8 mouse cellular contexts compared by ENCODE assay signal in the genomic region with DNA sequence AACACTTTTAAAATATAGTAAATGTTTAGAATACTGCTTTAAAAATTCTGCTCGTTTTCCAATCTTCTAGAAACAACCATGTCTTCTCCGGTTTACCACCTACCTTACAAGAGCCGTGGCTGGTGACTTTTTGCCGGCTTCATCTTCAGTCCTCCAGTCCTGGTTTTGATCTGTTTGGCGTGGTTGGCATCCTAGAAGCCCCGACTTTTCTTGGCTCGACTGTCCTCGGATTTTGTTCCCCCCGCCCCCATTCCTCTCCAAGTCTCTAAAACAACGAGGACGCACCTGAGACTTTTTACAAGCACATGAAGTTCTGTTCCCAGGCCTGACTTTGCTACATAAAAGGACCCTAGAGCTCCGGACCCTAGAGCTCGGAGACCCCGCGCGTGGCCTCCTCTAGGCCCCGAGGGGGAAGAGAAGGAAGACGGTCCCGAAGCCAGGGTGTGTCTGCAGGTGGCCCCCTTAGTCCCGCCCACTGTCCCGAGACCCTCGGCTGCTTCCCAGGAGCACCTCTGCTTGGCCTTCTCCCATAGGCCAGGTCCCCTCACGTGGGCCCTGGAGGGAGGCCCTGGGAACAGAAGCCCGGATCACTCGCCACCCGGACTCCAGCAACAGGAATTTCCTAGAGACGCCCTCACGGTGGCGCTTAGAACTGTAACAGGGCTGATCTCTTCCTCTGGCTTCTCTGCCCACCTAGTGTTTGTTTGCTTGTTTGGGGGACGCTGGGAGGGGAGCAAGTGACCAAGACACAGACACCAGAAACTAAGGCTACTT.
DNase-seq lines count a peak whose midpoint lies in the region; TF ChIP-seq lines count a peak whose summit lies in the region.

No protein-coding gene starts in this region.

- no peaks in the 10 kb centered on the region for H3K4me1 ChIP-seq in cerebellum, adult 2 months (ENCODE audit: control insufficient read depth, insufficient read depth, low read length)
- H3K4me1 ChIP-seq in lung, adult 2 months (ENCODE audit: control insufficient read depth, insufficient read depth, low read length), result no peaks in the 10 kb centered on the region; the same call in 1 of the 2 replicates
- H3K4me1 ChIP-seq in olfactory bulb, adult 2 months (ENCODE audit: control insufficient read depth, insufficient read depth, low read length), result no peaks in the 10 kb centered on the region

- TF ChIP-seq POLR2A in cerebellum, adult 2 months (IDR thresholded peaks at IDR 0.05; ENCODE audit: borderline replicate concordance, insufficient read depth, low read length), result peak; percentile 37; the same call in 1 of the 2 replicates
- 0 out of 2 replicates have a peak, but pooled peaks have one; percentile 22 for TF ChIP-seq POLR2A in lung, adult 2 months (IDR thresholded peaks at IDR 0.05; ENCODE audit: borderline replicate concordance, extremely low read depth, low read depth, low read length)
- TF ChIP-seq POLR2A in olfactory bulb, adult 2 months (IDR thresholded peaks at IDR 0.05; ENCODE audit: insufficient read depth, low read depth, low read length), result 0 out of 2 replicates have a peak, but pooled peaks have one; percentile 21

- H3K4me3 ChIP-seq in cerebellum, adult 2 months (replicated peaks; ENCODE audit: insufficient read depth, low read depth, low read length), result peak overlapping the region; percentile 58
- H3K4me3 ChIP-seq in layer of hippocampus, adult 2 months, result peak overlapping the region; percentile 64
- H3K4me3 ChIP-seq in lung, adult 2 months (replicated peaks; ENCODE audit: extremely low read depth, low read depth, low read length), result peak overlapping the region; percentile 82
- peak overlapping the region; percentile 64 for H3K4me3 ChIP-seq in olfactory bulb, adult 2 months (ENCODE audit: insufficient read depth, low read depth, low read length)

- intact Hi-C loops in heart, postnatal 36 days (cut with DNase I), result loop anchor here (5.0 kb wide), 1 partner anchor 382 kb away; a partner anchor contains a TSS

- no peak overlapping the region for H3K27ac ChIP-seq in cerebellum, adult 2 months (ENCODE audit: insufficient read depth, low read length)
- H3K27ac ChIP-seq in layer of hippocampus, adult 2 months, result peak overlapping the region; percentile 83
- no peak overlapping the region; the same call in 1 of the 2 replicates for H3K27ac ChIP-seq in olfactory bulb, adult 2 months (ENCODE audit: insufficient read depth, low read depth, low read length)

- 3% methylated on average over 30 of the region's 30 CpGs for WGBS in cerebellum, adult 2 months
- 22% methylated on average over 30 of the region's 30 CpGs for WGBS in lung, adult 2 months
- 16% methylated on average over 30 of the region's 30 CpGs for WGBS in olfactory bulb, adult 2 months

- TF ChIP-seq CTCF in cerebellum, adult 2 months (IDR thresholded peaks at IDR 0.05; ENCODE audit: borderline replicate concordance, insufficient read depth, low read depth, low read length), result peak; percentile 39; the same call in 1 of the 2 replicates
- peak; percentile 70 for TF ChIP-seq CTCF in layer of hippocampus, adult 2 months (conservative IDR thresholded peaks at IDR 0.05)
- 0 out of 2 replicates have a peak, but pooled peaks have one; percentile 9 for TF ChIP-seq CTCF in lung, adult 2 months (IDR thresholded peaks at IDR 0.05; ENCODE audit: insufficient read depth, low read length)
- TF ChIP-seq CTCF in olfactory bulb, adult 2 months (IDR thresholded peaks at IDR 0.05; ENCODE audit: insufficient read depth, low read depth, low read length), result no peak

- H3K27me3 ChIP-seq in cerebellum, adult 2 months (ENCODE audit: control insufficient read depth, insufficient read depth, low read length), result no peaks in the 10 kb centered on the region

- DNase-seq in MN1 (ENCODE audit: low spot score), result peak; percentile 79
- peak; percentile 83 to 88 for DNase-seq in cerebellum, adult 2 months
- DNase-seq in forelimb bud, embryonic 11.5 days (ENCODE audit: low read depth, low spot score), result peak; percentile 86
- peak; percentile 73 to 77 for DNase-seq in heart, postnatal 36 days
- DNase-seq in layer of hippocampus, adult 2 months (ENCODE audit: low spot score in 2 of 2), result peak; percentile 77 to 83
- peak; percentile 68 for DNase-seq in lung, adult 2 months
- peak; percentile 76 for DNase-seq in thymus, postnatal 14 days
